Mouse (Mus musculus) ovary, postnatal 14 days (tissue): Measurements from ENCODE around the gene Klhl5.

Experiments used
- DNase-seq: peaks from one replicate; pipeline ENCODE4 v3.0.0; 2022; ENCODE audit warnings: low spot score

Klhl5 gene

DNA sequence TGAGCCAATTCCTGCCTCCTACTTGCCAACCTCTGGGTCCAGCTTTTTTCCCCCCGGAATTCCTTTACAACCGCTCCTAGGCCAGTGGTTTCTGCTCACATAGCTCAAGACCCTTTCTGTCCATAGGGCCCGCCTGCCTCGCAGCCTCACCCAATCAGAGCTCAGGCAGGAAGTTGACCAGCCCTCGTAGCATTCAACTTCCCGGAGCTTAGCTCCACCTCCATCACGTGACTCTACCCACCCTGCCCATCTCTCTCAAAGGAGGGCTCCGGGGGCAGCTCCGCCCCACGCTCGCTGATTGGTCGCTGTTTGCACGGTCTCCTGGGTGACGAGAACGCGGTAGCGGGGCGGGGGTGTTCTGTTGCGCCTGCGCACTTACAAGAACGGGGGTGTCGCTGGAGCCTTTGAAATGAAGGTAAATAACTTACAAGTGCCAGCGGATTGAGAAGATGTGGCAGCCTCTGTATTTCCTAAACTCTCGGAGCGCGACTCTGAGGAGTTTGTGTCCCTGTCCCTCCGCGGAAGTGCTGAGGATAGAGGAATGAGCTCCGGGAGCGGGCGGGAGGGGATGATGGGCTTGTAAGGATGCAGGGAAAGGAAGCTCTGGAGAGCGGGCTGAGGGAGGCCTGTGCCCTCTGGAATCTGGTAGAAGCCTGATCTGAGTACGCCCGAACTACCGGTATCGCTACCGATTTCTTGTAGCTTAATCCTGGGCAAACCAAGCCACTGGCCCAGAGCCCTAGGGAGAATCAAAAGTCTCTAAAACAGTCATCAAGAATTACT, 92.2 kb downstream of the Klhl5 start, which contains the start of gene Wdr19:
Gene Wdr19, plus strand, starts transcription at position 351 of the 783 bp plus-strand sequence.
- peak; percentile 93 for DNase-seq

DNA sequence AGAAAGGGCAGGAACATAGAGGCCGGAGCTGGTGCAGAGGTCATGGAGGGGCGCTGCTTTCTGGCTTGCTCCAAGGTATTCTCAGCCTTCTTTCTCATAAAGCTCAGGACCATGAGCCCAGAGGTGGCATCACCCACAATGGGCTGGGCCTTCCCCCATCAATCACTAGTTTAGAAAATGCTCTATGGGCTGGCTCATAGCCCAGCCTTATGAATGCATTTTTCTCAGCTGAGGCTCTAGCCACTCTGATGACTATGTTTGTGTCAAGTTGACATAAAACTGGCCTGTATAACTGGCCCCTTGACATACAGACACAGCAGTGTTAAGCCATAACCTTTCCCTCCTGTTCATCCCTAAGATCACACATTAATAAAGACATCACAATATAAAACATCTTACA, 97.4 kb downstream of the Klhl5 start:
- DNase-seq = no peak

DNA sequence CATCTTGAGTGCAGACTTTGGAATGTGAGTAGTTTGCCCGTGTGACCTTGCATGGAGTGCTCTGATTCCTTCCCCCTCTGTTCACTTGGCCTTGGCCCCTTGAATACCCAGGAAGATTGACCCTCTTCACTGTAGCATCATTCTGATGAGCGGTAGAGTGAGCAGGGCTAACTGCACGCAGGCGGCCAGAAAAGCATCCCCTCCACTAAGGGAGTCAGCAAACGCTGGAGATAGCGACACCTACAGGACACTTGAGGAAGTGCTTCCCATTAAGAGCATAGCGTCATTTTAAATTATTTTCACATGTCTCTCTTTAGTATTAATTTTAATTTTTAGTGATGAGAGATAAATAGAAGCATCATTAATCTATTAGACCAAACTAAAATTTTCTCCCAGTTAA, 106.0 kb downstream of the Klhl5 start:
- peak; percentile 13 for DNase-seq
